Mouse (Mus musculus) small intestine, adult 2 months (tissue): ENCODE measurements around the gene Cbfb.

ENCODE experiments used
- CTCF ChIP-seq: fragments of 200-500 bp; IDR thresholded peaks from 2 replicates; pipeline ENCODE4 v1.5.1; 2012; ENCODE audit warnings: low read depth, mild to moderate bottlenecking, control low read depth, inconsistent platforms, low read length, moderate library complexity, mixed read lengths; ENCODE audit not compliant: insufficient replicate concordance, insufficient read length; ENCODE audit errors: extremely low read depth
- POLR2A ChIP-seq: fragments of 200-500 bp; IDR thresholded peaks from 2 replicates; pipeline ENCODE4 v1.6.1; 2012; ENCODE audit warnings: low read depth, mild to moderate bottlenecking, control low read depth, inconsistent platforms, low read length, moderate library complexity

GRCm38 (mm10) chr8:105155091-105155745, 15.3 kb upstream of the Cbfb start:
- TF ChIP-seq CTCF (no peak), POLR2A (no peak)
